ENCODE assay signal across 9 mouse cellular contexts in genomic region chr5:37082420-37082819, GRCm38 (mm10). TPM values are rescaled to one million over a fixed set of nuclear protein-coding genes. Genes with fewer than 3 reads are reported as not detected.
DNase-seq lines count a peak whose midpoint lies in the region; ATAC-seq and TF ChIP-seq lines count a peak whose summit lies in the region.
"Had no signal": no experiment of that assay in that cellular context is flagged by ENCODE, and none has a peak within 500 bp of the region (broad histone marks: within the 10 kb centered on the region; RNA-seq: fewer than 3 reads in every experiment).

No protein-coding gene starts in this region.

- H3K27me3 ChIP-seq in stomach, postnatal 0 days (ENCODE audit: control insufficient read depth, insufficient read depth, low read length), result no peaks in the 10 kb centered on the region

- no peak overlapping the region for H3K9ac ChIP-seq in stomach, postnatal 0 days (ENCODE audit: low read length)

- H3K4me1 ChIP-seq in stomach, postnatal 0 days (replicated peaks; ENCODE audit: control insufficient read depth, insufficient read depth), result no peaks in the 10 kb centered on the region

- WGBS in stomach, postnatal 0 days, result 35% methylated on average over 3 of the region's 3 CpGs

- no peak for TF ChIP-seq EP300 in stomach, postnatal 0 days (optimal IDR thresholded peaks at IDR 0.05)

- H3K9me3 ChIP-seq in stomach, postnatal 0 days (ENCODE audit: control insufficient read depth, low read length), result no peaks in the 10 kb centered on the region

- peak; percentile 83 for ATAC-seq in granulocyte monocyte progenitor cell, adult 5-6 weeks (replicated peaks; ENCODE audit: poor library complexity, severe bottlenecking)
- ATAC-seq in stomach, postnatal 0 days (ENCODE audit: low FRiP score, low TSS enrichment), result no peak

- H3K4me2 ChIP-seq in stomach, postnatal 0 days (replicated peaks; ENCODE audit: low read depth), result no peak overlapping the region

- no peak overlapping the region for H3K4me3 ChIP-seq in stomach, postnatal 0 days (ENCODE audit: low read depth, low read length)

- DNase-seq in adrenal gland, postnatal 14 days, result peak; percentile 36
- no peak for DNase-seq in adrenal gland, adult 18-20 months (ENCODE audit: low spot score in 2 of 2)
- DNase-seq in lung, postnatal 36 days, result peak; percentile 7
- DNase-seq in lung, postnatal 25 days (ENCODE audit: low spot score), result no peak
- DNase-seq in layer of hippocampus, postnatal 14 days (ENCODE audit: low spot score in 2 of 2), result peak; percentile 55 to 79
- peak; percentile 47 for DNase-seq in stomach, postnatal 0 days (ENCODE audit: low spot score)
- no peak for DNase-seq in adrenal gland, adult 2 months

- H3K36me3 ChIP-seq in stomach, postnatal 0 days (ENCODE audit: control insufficient read depth, insufficient read depth, low read length), result no peaks in the 10 kb centered on the region

- no peak overlapping the region for H3K27ac ChIP-seq in stomach, postnatal 0 days (replicated peaks)

- no peak for TF ChIP-seq CTCF in stomach, postnatal 0 days (IDR thresholded peaks at IDR 0.05; ENCODE audit: low read depth)

RNA-seq across cellular contexts. Expression of gene Gm1043, which starts 2.8 kb away (rescaled TPM):
- 0.19 and 0.98 TPM in 2 replicates for total RNA-seq in adrenal gland, postnatal 14 days (2021)
- total RNA-seq in adrenal gland, adult 18-20 months (2021), result under 1 TPM; 0.40 to 0.51 TPM
- not detected in 2 replicates for total RNA-seq in granulocyte monocyte progenitor cell, adult 5-6 weeks (2014; fragmentation: Nextera tagmentation)
- not detected in 2 replicates for total RNA-seq in granulocyte monocyte progenitor cell, adult 5-6 weeks (2017)
- total RNA-seq in layer of hippocampus, postnatal 14 days (2021), result 10 to 100 TPM; 17.5 to 21.6 TPM
- 0.02 and 0.07 TPM in 2 replicates for polyA plus RNA-seq in stomach, postnatal 0 days (2015; fragmentation: Nextera tagmentation; extraction: Ambion mirVana)
- total RNA-seq in adrenal gland, adult 2 months (2021), result under 1 TPM; 0.23 to 0.52 TPM
- polyA plus RNA-seq in adrenal gland, adult 2 months (2012; rRNA removed), result 0.03 and 0.68 TPM in 2 replicates
- polyA plus RNA-seq: C2C12 had no signal

Comparison
In these comparisons a context has a peak if more than half of its experiments do, and no peak if none do; other contexts are left out.
1. DNase-seq: peak in adrenal gland, postnatal 14 days (single experiment), lung, postnatal 36 days (single experiment), layer of hippocampus, postnatal 14 days (2 of 2) and stomach, postnatal 0 days (single experiment); none in adrenal gland, adult 18-20 months (0 of 2), lung, postnatal 25 days (single experiment) and adrenal gland, adult 2 months (single experiment).